ENCODE assay signal across 8 mouse cellular contexts in genomic region chr13:6251025-6251862, GRCm38 (mm10).
DNase-seq lines count a peak whose midpoint lies in the region; ATAC-seq and TF ChIP-seq lines count a peak whose summit lies in the region.

No protein-coding gene starts in this region.

- TF ChIP-seq CTCF in Patski (IDR thresholded peaks at IDR 0.05): no peak

- 63% methylated on average over 4 of the region's 4 CpGs for WGBS in heart, embryonic 11.5 days (ENCODE audit: insufficient replicate concordance)
- WGBS in heart, embryonic 13.5 days: 51% methylated on average over 4 of the region's 4 CpGs
- WGBS in liver, embryonic 12.5 days (ENCODE audit: insufficient replicate concordance): 57% methylated on average over 4 of the region's 4 CpGs

- in situ Hi-C loops in Patski (cut with MboI; ENCODE audit: low pct_unique_long_range_greater_than_20kb): no loop called here

- CTCF ChIA-PET in Patski (lab: Charles Lee): interaction anchor here (1.0 kb wide), 1 partner anchor 14 kb away, joined by 3 read pairs; no protein-coding TSS in a partner anchor

- H3K9ac ChIP-seq in heart, embryonic 11.5 days (ENCODE audit: low read depth, low read length): no peak overlapping the region
- H3K9ac ChIP-seq in heart, embryonic 13.5 days: no peak overlapping the region
- no peak overlapping the region for H3K9ac ChIP-seq in liver, embryonic 12.5 days

- H3K36me3 ChIP-seq in heart, embryonic 11.5 days (ENCODE audit: control insufficient read depth, insufficient read depth, low read length): no peaks in the 10 kb centered on the region
- no peaks in the 10 kb centered on the region for H3K36me3 ChIP-seq in heart, embryonic 13.5 days
- H3K36me3 ChIP-seq in liver, embryonic 12.5 days: no peaks in the 10 kb centered on the region

- H3K4me1 ChIP-seq in heart, embryonic 11.5 days (ENCODE audit: control insufficient read depth, insufficient read depth, low read length): peaks cover 6% of the 10 kb centered on the region
- H3K4me1 ChIP-seq in heart, embryonic 13.5 days: peaks cover 23% of the 10 kb centered on the region
- no peaks in the 10 kb centered on the region for H3K4me1 ChIP-seq in liver, embryonic 12.5 days

- no peak for ATAC-seq in heart, embryonic 11.5 days (replicated peaks; ENCODE audit: insufficient number of reproducible peaks, low FRiP score, low TSS enrichment)
- peak; percentile 73 for ATAC-seq in Patski
- peak; percentile 53; the same call in 1 of the 2 replicates for ATAC-seq in heart, embryonic 13.5 days (ENCODE audit: extremely low read depth, insufficient number of reproducible peaks, low FRiP score, low TSS enrichment)
- ATAC-seq in liver, embryonic 12.5 days: no peak

- H3K4me2 ChIP-seq in heart, embryonic 11.5 days: no peak overlapping the region
- H3K4me2 ChIP-seq in heart, embryonic 13.5 days: no peak overlapping the region
- H3K4me2 ChIP-seq in liver, embryonic 12.5 days: no peak overlapping the region

- H3K27ac ChIP-seq in heart, embryonic 11.5 days (ENCODE audit: low read depth, low read length): no peak overlapping the region
- peak overlapping the region; percentile 65 for H3K27ac ChIP-seq in heart, embryonic 13.5 days (replicated peaks)
- H3K27ac ChIP-seq in liver, embryonic 12.5 days: no peak overlapping the region

- peak; percentile 15 to 55 for DNase-seq in heart, adult 18-20 months
- peak; percentile 27 for DNase-seq in Patski (ENCODE audit: low read depth, low spot score)
- peak; percentile 7 for DNase-seq in lung, postnatal 36 days
- DNase-seq in adrenal gland, adult 8-10 months: no peak
- DNase-seq in layer of hippocampus, postnatal 36 days: no peak

- H3K4me3 ChIP-seq in heart, embryonic 11.5 days (ENCODE audit: low read depth, low read length): no peak overlapping the region
- no peak overlapping the region for H3K4me3 ChIP-seq in heart, embryonic 13.5 days
- H3K4me3 ChIP-seq in liver, embryonic 12.5 days: no peak overlapping the region

- no peaks in the 10 kb centered on the region for H3K9me3 ChIP-seq in heart, embryonic 11.5 days (replicated peaks; ENCODE audit: control insufficient read depth, low read length)
- peaks cover 3% of the 10 kb centered on the region; the same call in 1 of the 2 replicates for H3K9me3 ChIP-seq in heart, embryonic 13.5 days
- H3K9me3 ChIP-seq in liver, embryonic 12.5 days (replicated peaks): no peaks in the 10 kb centered on the region

- POLR2A ChIA-PET in Patski (lab: Charles Lee): no interaction called here

- H3K27me3 ChIP-seq in heart, embryonic 11.5 days (ENCODE audit: control insufficient read depth, insufficient read depth, low read length): no peaks in the 10 kb centered on the region
- H3K27me3 ChIP-seq in Patski: no peaks in the 10 kb centered on the region
- H3K27me3 ChIP-seq in heart, embryonic 13.5 days (replicated peaks): no peaks in the 10 kb centered on the region
- H3K27me3 ChIP-seq in liver, embryonic 12.5 days (replicated peaks): no peaks in the 10 kb centered on the region

Comparison
In these comparisons a context has a peak if more than half of its experiments do, and no peak if none do; other contexts are left out.
1. ATAC-seq: peak in Patski (single experiment) and heart, embryonic 13.5 days (single experiment); none in heart, embryonic 11.5 days (single experiment) and liver, embryonic 12.5 days (single experiment).
2. DNase-seq: peak in heart, adult 18-20 months (2 of 2), Patski (single experiment) and lung, postnatal 36 days (single experiment); none in adrenal gland, adult 8-10 months (single experiment) and layer of hippocampus, postnatal 36 days (0 of 2).